Mouse (Mus musculus) midbrain, embryonic 12.5 days (tissue): ENCODE measurements around the gene Tubb5. TPM values are rescaled to one million over a fixed set of nuclear protein-coding genes. Genes with fewer than 3 reads are reported as not detected.

ENCODE experiments used
- ATAC-seq: fragments of 200-750 bp; cut with Nextera tagmentation; 2 replicates; pipeline ENCODE4 v1.8.0; 2017; ENCODE audit warnings: low read depth, moderate TSS enrichment, moderate library complexity; ENCODE audit not compliant: low FRiP score
- H3K27ac ChIP-seq: fragments of 300-500 bp; sonication (generic); replicated peaks from 2 replicates; pipeline ENCODE4 v1.5.1; 2016; ENCODE audit warnings: mild to moderate bottlenecking
- H3K27me3 ChIP-seq: fragments of 300-500 bp; sonication (generic); 2 replicates; pipeline ENCODE4 v1.6.1; 2016; ENCODE audit warnings: mild to moderate bottlenecking
- H3K36me3 ChIP-seq: fragments of 300-500 bp; sonication (generic); 2 replicates; pipeline ENCODE4 v1.6.1; 2016
- H3K4me1 ChIP-seq: fragments of 300-500 bp; sonication (generic); 2 replicates; pipeline ENCODE4 v1.6.1; 2016
- H3K4me2 ChIP-seq: fragments of 300-500 bp; sonication (generic); replicated peaks from 2 replicates; pipeline ENCODE4 v1.6.1; 2016; ENCODE audit warnings: mild to moderate bottlenecking, moderate library complexity
- H3K4me3 ChIP-seq: fragments of 300-500 bp; sonication (generic); 2 replicates; pipeline ENCODE4 v1.5.1; 2016; ENCODE audit warnings: mild to moderate bottlenecking
- H3K9ac ChIP-seq: fragments of 300-500 bp; sonication (generic); replicated peaks from 2 replicates; pipeline ENCODE4 v1.6.1; 2016; ENCODE audit warnings: mild to moderate bottlenecking, moderate library complexity
- H3K9me3 ChIP-seq: fragments of 300-500 bp; sonication (generic); 2 replicates; pipeline ENCODE4 v1.6.1; 2016; ENCODE audit warnings: mild to moderate bottlenecking
- WGBS: fragments of 180-500 bp; shearing (Covaris S2); methylation state at CpG from one replicate; pipeline ENCODE4 v1.1.7; 2016; 5-methylcytosine and 5-hydroxymethylcytosine counted together
- polyA plus RNA-seq: library from polyadenylated mRNA; unstranded; fragments of >200 nt; fragmentation: Nextera tagmentation; extraction: Ambion mirVana; gene quantifications from 2 replicates; pipeline ENCODE4 v1.2.1, GENCODE M21; 2016

Tubb5 gene
- polyA plus RNA-seq, 1 experiment from 2014 or later, result 1,561 TPM

DNA sequence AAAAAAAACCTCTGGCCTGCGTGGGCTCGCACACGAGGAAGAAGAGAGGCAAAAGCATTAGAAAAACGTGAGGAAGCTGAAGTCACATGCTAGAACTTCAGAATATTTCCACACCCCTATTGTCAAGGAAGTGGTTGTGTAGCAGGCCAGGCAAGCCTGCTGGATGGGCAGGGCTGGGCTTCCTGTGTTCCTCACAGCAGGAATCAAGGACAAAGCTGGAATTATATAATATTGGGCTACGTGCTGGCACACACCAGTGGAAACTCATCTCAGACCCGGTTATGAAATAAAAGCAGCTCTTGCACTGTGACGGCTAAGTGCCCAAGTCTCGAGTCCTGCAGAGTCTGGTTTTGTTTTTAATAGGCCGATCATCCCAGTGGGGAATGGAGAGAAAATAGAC lies 30.0 kb downstream of the Tubb5 start:
- Histone ChIP-seq H3K27ac (no peak overlapping the region), H3K4me3 (no peak overlapping the region), H3K4me1 (no peaks in the 10 kb centered on the region), H3K4me2 (no peak overlapping the region), H3K36me3 (no peaks in the 10 kb centered on the region), H3K9ac (no peak overlapping the region), H3K9me3 (no peaks in the 10 kb centered on the region), H3K27me3 (no peaks in the 10 kb centered on the region)
- ATAC-seq, result no peak
- WGBS, result 68% methylated on average over 9 of the region's 9 CpGs

DNA sequence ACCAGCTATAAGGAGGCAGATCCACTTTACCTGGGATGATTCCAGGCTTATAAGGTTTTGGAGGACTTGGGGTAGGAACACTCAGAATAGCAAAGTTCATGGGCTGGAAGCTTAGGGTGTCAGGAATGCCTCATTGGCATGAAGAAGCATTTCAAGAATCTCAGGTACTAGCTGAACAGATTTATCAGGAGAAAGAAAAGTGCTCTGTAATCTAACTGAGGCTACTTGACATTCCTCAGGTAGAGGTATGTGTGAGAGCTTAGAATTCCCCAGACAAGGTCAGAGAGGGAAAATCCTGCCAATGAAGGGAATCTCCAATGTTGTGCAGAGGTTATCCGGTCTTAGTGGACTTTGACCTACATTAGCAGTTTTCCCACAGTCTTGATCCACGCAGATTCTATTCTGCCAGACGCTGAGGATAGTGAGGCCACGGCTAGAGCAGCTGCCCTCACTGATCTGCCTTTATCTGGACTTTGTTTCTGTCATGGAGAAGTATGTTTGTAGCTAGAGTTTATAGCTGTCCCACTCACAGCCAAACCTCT lies 34.2 kb downstream of the Tubb5 start:
- no peak overlapping the region for H3K9ac ChIP-seq
- no peaks in the 10 kb centered on the region for H3K9me3 ChIP-seq
- no peaks in the 10 kb centered on the region for H3K27me3 ChIP-seq
- H3K4me3 ChIP-seq, result no peak overlapping the region
- H3K4me2 ChIP-seq, result no peak overlapping the region
- H3K36me3 ChIP-seq, result no peaks in the 10 kb centered on the region
- H3K27ac ChIP-seq, result no peak overlapping the region
- no peak for ATAC-seq
- 89% methylated on average over 4 of the region's 4 CpGs for WGBS
- H3K4me1 ChIP-seq, result no peaks in the 10 kb centered on the region

DNA sequence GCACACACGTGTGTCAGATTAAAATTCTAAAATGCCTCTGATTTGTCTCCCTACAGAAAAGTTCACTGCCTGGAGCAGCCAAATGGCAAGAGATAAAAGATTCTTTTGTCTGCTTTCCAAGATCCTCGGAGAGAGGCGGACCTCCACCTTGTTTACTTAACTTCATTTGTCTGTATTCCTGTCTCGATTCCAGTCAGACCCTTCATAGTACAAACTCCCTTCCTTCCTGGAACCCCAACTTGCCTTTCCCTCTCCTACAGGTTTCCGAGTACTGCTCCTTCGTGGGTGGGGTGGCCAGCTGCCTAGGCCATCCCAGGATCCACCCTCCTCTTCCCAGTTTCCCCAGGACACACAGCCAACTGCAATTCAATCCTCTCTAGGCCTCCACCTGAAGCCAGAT lies 35.1 kb downstream of the Tubb5 start:
- H3K27ac ChIP-seq, result no peak overlapping the region
- WGBS, result 65% methylated on average over 6 of the region's 6 CpGs
- no peaks in the 10 kb centered on the region for H3K27me3 ChIP-seq
- H3K9ac ChIP-seq, result no peak overlapping the region
- H3K9me3 ChIP-seq, result no peaks in the 10 kb centered on the region
- H3K4me2 ChIP-seq, result no peak overlapping the region
- no peaks in the 10 kb centered on the region for H3K4me1 ChIP-seq
- no peak overlapping the region for H3K4me3 ChIP-seq
- H3K36me3 ChIP-seq, result no peaks in the 10 kb centered on the region
- ATAC-seq, result no peak

DNA sequence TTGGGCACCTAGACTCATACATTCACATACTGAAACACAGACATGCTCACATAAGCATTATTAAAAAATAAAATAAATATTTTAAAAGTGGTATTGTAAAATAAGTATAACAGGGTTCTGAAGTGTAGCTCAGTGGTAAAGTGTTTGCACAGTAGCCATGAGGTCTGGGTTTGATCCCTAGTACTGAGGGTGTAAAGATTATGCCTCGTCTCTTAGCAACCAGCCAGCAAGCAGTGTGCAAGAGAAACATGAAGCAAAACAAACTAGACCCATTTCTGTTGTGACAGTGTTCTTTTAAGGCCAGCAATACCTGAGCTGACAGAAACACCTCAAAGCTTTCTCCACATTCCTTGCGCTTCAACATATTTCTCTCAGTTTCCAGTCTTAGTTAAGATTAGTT lies 37.2 kb downstream of the Tubb5 start:
- no peak overlapping the region for H3K9ac ChIP-seq
- H3K4me3 ChIP-seq, result no peak overlapping the region
- 72% methylated on average over 2 of the region's 2 CpGs for WGBS
- ATAC-seq, result no peak
- H3K36me3 ChIP-seq, result no peaks in the 10 kb centered on the region
- H3K4me2 ChIP-seq, result no peak overlapping the region
- no peaks in the 10 kb centered on the region for H3K27me3 ChIP-seq
- H3K27ac ChIP-seq, result no peak overlapping the region
- no peaks in the 10 kb centered on the region for H3K9me3 ChIP-seq
- H3K4me1 ChIP-seq, result no peaks in the 10 kb centered on the region

DNA sequence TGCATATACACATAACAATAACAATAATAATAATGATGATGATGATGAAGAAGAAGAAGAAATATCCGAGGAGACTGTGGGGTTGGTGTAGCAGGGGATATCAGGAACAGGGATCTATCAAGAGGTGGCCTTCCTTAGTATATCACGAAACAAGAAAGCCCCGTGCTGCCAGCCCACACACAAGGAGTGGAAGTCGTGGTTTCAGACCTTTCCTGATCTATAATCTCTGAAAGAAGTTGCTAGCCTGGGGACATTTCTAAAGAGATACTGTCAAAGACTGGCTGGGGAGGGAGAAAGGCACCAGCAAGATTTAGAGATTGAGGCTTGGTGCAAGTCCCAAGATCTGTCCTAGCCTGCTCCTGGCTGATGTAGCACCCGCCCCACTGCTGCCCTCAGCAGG lies 41.3 kb downstream of the Tubb5 start:
- no peaks in the 10 kb centered on the region for H3K36me3 ChIP-seq
- no peaks in the 10 kb centered on the region for H3K9me3 ChIP-seq
- no peak overlapping the region for H3K4me2 ChIP-seq
- no peaks in the 10 kb centered on the region for H3K4me1 ChIP-seq
- no peaks in the 10 kb centered on the region for H3K27me3 ChIP-seq
- no peak for ATAC-seq
- no peak overlapping the region for H3K4me3 ChIP-seq
- no peak overlapping the region for H3K9ac ChIP-seq
- 70% methylated on average over 5 of the region's 5 CpGs for WGBS
- H3K27ac ChIP-seq, result no peak overlapping the region

DNA sequence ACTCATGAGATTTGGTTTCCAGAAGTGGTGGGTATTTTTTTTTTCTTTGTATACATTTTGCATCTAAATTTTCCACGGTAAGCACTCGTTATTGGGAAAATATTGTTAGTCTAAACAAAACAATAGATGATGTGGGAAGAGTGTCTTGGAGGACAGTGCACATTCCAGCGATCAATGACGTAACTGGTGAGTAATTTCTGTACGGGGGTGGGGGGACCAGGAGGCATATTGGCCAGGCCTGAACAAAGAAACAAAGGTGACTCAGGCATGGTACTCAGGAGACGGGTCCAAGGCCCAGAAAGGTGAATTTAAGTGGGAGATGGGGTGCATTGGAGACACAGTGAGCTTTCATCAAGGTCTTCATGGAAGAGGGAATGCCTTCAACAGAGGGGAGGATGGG lies 42.5 kb downstream of the Tubb5 start:
- 84% methylated on average over 6 of the region's 6 CpGs for WGBS
- Histone ChIP-seq H3K9ac (no peak overlapping the region), H3K27me3 (no peaks in the 10 kb centered on the region), H3K27ac (no peak overlapping the region), H3K4me2 (no peak overlapping the region), H3K4me1 (no peaks in the 10 kb centered on the region), H3K4me3 (no peak overlapping the region), H3K9me3 (no peaks in the 10 kb centered on the region), H3K36me3 (no peaks in the 10 kb centered on the region)
- no peak for ATAC-seq

DNA sequence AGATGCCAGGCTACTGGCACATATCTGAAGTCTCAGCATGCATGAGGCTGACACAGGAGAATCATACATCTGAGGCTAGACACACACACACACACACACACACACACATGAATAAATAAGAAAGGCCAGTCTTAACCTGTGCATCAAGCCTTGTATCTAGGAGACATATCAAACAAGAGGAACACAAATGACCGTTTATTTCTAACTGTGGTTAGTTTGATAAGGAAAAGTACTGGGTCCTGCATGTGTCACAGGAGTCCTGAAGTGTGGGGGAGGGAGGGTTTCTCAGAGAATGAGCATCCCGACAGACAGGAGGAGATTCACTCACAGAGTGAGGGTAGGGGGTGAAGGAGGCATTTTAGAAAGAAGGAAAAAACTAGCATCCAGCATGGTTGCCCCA lies 43.0 kb downstream of the Tubb5 start:
- no peak overlapping the region for H3K27ac ChIP-seq
- no peaks in the 10 kb centered on the region for H3K36me3 ChIP-seq
- H3K4me3 ChIP-seq, result no peak overlapping the region
- no peak overlapping the region for H3K4me2 ChIP-seq
- no peaks in the 10 kb centered on the region for H3K4me1 ChIP-seq
- 52% methylated on average over 2 of the region's 2 CpGs for WGBS
- no peaks in the 10 kb centered on the region for H3K9me3 ChIP-seq
- ATAC-seq, result no peak
- no peak overlapping the region for H3K9ac ChIP-seq
- H3K27me3 ChIP-seq, result no peaks in the 10 kb centered on the region

DNA sequence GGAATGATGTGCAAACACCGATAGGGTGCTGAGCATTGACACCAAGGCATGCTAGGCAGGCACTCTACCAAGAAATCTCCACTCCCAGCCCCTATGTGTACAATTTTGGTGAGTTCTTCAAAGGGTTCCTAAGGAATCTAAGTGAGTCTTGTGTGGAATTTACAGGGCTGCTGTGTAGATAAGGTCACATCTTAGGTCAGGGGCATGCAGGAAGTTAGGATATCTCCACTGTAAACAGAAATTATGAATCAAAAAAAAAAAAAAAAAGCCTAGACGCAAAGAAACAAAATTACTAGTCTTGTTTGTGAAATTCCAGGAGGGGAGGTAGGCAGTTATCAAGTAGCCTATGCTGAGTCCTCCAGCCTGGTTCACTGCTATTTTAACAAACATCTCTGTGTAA lies 45.3 kb downstream of the Tubb5 start:
- no peak overlapping the region for H3K9ac ChIP-seq
- WGBS, result 94% methylated on average over 2 of the region's 2 CpGs
- H3K4me2 ChIP-seq, result no peak overlapping the region
- H3K9me3 ChIP-seq, result no peaks in the 10 kb centered on the region
- H3K27ac ChIP-seq, result no peak overlapping the region
- no peaks in the 10 kb centered on the region for H3K4me1 ChIP-seq
- H3K27me3 ChIP-seq, result no peaks in the 10 kb centered on the region
- no peak for ATAC-seq
- no peaks in the 10 kb centered on the region for H3K36me3 ChIP-seq
- H3K4me3 ChIP-seq, result no peak overlapping the region

DNA sequence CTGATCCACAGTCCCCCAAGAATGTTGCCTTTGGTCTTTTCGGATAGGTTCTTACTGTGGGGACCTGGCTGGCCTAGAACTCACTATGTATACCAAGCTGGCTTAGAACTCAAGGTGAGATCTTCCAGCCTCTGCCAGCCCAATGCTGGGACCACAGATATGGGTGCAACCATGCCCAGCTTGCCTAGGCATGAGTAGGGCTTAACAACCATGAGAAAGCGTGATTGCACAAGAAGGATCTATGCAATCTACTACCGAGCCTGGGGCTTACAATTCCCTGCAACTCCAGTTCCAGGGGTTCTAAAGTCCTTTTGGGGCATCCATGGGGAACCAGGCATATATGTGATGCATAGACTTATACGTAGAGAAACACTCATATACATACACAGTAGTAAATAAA lies 47.2 kb downstream of the Tubb5 start:
- H3K27ac ChIP-seq, result no peak overlapping the region
- H3K4me3 ChIP-seq, result no peak overlapping the region
- H3K9me3 ChIP-seq, result no peaks in the 10 kb centered on the region
- H3K9ac ChIP-seq, result no peak overlapping the region
- no peaks in the 10 kb centered on the region for H3K36me3 ChIP-seq
- H3K27me3 ChIP-seq, result no peaks in the 10 kb centered on the region
- no peak for ATAC-seq
- WGBS, result 89% methylated on average over 4 of the region's 4 CpGs
- no peak overlapping the region for H3K4me2 ChIP-seq
- H3K4me1 ChIP-seq, result no peaks in the 10 kb centered on the region

DNA sequence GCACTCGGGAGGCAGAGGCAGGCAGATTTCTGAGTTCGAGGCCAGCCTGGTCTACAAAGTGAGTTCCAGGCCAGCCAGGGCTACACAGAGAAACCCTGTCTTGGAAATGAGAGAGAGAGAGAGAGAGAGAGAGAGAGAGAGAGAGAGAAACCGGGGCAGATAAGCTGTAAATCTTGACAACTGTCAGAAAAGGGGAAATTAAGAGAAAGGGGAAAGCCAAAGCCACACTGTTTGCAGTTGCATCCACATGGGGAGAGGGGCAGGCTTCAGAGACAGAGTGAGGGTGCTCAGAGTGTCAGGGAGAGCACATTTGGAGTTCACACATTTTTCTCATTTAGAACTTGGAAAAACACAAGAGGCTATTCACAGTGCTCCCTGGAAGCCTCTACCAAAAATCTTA lies 50.1 kb downstream of the Tubb5 start:
- no peak for ATAC-seq
- H3K9me3 ChIP-seq, result no peaks in the 10 kb centered on the region
- H3K9ac ChIP-seq, result no peak overlapping the region
- no peaks in the 10 kb centered on the region for H3K36me3 ChIP-seq
- 88% methylated on average over 3 of the region's 3 CpGs for WGBS
- H3K4me2 ChIP-seq, result no peak overlapping the region
- no peak overlapping the region for H3K27ac ChIP-seq
- no peak overlapping the region for H3K4me3 ChIP-seq
- no peaks in the 10 kb centered on the region for H3K27me3 ChIP-seq
- no peaks in the 10 kb centered on the region for H3K4me1 ChIP-seq

DNA sequence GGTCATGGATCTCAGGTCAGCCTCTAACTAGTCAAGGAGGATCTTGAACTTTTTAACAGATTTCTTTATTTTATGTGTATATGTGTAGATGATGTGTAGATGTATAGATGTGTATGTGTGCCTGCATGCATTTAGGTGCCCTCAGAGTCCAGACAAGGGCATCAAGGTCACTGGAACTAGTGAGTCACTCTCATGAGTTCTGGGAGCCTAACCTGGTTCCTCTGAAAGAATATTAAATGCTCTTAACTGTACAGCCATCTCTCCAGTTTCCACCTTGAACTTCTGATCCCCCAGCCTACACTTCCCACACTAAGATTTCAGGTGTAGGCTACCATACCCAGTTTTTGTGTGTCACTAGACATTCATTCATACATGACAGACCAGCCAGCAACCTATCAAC lies 50.6 kb downstream of the Tubb5 start:
- Histone ChIP-seq H3K27ac (no peak overlapping the region), H3K4me2 (no peak overlapping the region), H3K4me1 (no peaks in the 10 kb centered on the region), H3K36me3 (no peaks in the 10 kb centered on the region), H3K9ac (no peak overlapping the region), H3K27me3 (no peaks in the 10 kb centered on the region), H3K9me3 (no peaks in the 10 kb centered on the region), H3K4me3 (no peak overlapping the region)
- ATAC-seq, result no peak

DNA sequence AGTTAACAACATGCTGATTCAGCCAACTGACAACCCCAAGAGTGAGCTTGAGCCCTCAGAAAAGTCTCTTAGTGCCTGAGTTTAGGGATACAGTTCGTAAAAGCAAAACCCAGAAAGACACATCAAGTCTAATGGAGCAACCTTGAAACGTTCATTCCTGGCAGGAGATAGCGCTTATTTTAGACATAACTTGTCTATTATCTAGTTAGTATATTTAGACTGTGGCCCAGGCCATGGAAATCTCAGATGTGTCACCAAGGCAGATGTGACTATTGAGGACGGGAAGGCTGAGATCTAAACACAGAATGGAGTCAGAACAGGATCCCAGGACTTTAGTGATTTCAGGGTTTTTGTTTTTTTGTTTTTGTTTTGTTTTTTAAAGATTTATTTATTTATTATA lies 53.0 kb downstream of the Tubb5 start:
- WGBS, result 84% methylated on average over 4 of the region's 4 CpGs
- H3K9ac ChIP-seq, result no peak overlapping the region
- H3K4me3 ChIP-seq, result no peak overlapping the region
- no peaks in the 10 kb centered on the region for H3K4me1 ChIP-seq
- no peaks in the 10 kb centered on the region for H3K9me3 ChIP-seq
- no peak overlapping the region for H3K4me2 ChIP-seq
- no peak overlapping the region for H3K27ac ChIP-seq
- H3K36me3 ChIP-seq, result no peaks in the 10 kb centered on the region
- no peaks in the 10 kb centered on the region for H3K27me3 ChIP-seq
- ATAC-seq, result no peak

DNA sequence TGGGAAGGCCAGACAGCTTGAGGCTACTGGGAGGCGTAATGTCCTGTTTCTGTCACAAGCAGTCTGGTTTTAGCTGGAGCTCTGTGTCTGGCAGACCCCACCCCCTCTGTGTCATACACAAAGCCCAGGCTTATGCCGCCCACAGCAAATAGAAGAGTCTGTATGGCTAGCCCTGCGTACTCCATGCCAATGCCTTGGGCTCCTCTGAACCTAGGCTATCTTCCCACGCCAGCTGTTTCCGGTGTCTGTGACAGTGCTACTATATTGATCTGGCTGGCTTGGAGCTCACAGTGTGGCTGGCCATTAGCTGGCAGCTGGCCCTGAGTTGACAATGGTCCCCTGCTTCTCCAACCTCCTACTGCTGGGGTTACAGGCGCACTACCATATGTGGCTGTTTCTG lies 54.2 kb downstream of the Tubb5 start:
- Histone ChIP-seq H3K27ac (no peak overlapping the region), H3K4me1 (no peaks in the 10 kb centered on the region), H3K36me3 (no peaks in the 10 kb centered on the region), H3K9ac (no peak overlapping the region), H3K4me2 (no peak overlapping the region), H3K9me3 (no peaks in the 10 kb centered on the region), H3K27me3 (no peaks in the 10 kb centered on the region), H3K4me3 (no peak overlapping the region)
- WGBS, result 80% methylated on average over 6 of the region's 6 CpGs
- ATAC-seq, result no peak
